Mouse (Mus musculus) kidney, embryonic 16.5 days (tissue): ENCODE results near the gene Epas1. TPM values are rescaled to one million over a fixed set of nuclear protein-coding genes. Genes with fewer than 3 reads are reported as not detected.

Experiments
- ATAC-seq: fragments of 200-750 bp; cut with Nextera tagmentation; 2 replicates; pipeline ENCODE4 v1.8.0; 2017; ENCODE audit warnings: moderate TSS enrichment; ENCODE audit not compliant: low FRiP score, low TSS enrichment
- H3K27ac ChIP-seq: fragments of 300-500 bp; sonication (generic); 2 replicates; pipeline ENCODE4 v1.5.1; 2014; ENCODE audit warnings: low read length
- H3K27me3 ChIP-seq: fragments of 300-500 bp; sonication (generic); 2 replicates; pipeline ENCODE4 v1.6.1; 2014; ENCODE audit warnings: low read length, control low read depth, mixed read lengths; ENCODE audit not compliant: insufficient read depth
- H3K36me3 ChIP-seq: fragments of 300-500 bp; sonication (generic); 2 replicates; pipeline ENCODE4 v1.6.1; 2014; ENCODE audit warnings: low read length, control low read depth, mixed read lengths; ENCODE audit not compliant: insufficient read depth
- H3K4me1 ChIP-seq: fragments of 300-500 bp; sonication (generic); 2 replicates; pipeline ENCODE4 v1.6.1; 2014; ENCODE audit warnings: low read length, control low read depth, mixed read lengths; ENCODE audit not compliant: insufficient read depth
- H3K4me2 ChIP-seq: fragments of 300-500 bp; sonication (generic); replicated peaks from 2 replicates; pipeline ENCODE4 v1.6.1; 2014; ENCODE audit warnings: low read depth, low read length
- H3K4me3 ChIP-seq: fragments of 300-500 bp; sonication (generic); 2 replicates; pipeline ENCODE4 v1.5.1; 2014; ENCODE audit warnings: mild to moderate bottlenecking, low read length
- H3K9ac ChIP-seq: fragments of 300-500 bp; sonication (generic); replicated peaks from 2 replicates; pipeline ENCODE4 v1.6.1; 2014; ENCODE audit warnings: low read length
- H3K9me3 ChIP-seq: fragments of 300-500 bp; sonication (generic); 2 replicates; pipeline ENCODE4 v1.6.1; 2016; ENCODE audit warnings: low read length, control low read depth
- WGBS: fragments of 180-500 bp; shearing (Covaris S2); extraction: QIAGEN DNeasy Blood & Tissue Kit; methylation state at CpG from one replicate; pipeline ENCODE4 v1.1.7; 2014; 5-methylcytosine and 5-hydroxymethylcytosine counted together
- polyA plus RNA-seq: library from polyadenylated mRNA; unstranded; fragments of >200 nt; fragmentation: Nextera tagmentation; extraction: Ambion mirVana; gene quantifications from 2 replicates; pipeline ENCODE4 v1.2.1, GENCODE M21; 2015

Epas1 gene
- polyA plus RNA-seq, 1 experiment from 2014 or later, result 10.0 TPM

DNA sequence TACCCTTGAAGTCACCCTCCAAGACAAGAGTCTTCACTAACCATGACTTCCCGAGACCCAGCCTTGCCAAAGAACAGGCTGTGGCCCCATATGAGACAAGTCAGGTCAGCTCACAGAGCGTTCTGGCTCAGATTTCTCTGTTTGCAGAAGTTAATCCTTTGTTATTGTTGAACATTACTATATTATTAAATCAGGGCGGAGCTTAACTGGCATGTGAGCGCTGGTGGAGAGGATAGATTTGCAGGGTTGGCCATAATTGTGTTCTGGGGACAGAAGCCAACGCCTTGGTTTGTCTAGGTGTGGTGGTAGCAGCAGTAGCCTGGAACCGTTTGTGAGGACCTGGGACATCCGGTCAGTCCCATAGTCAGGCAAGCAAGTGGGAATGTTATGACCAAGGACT lies 26.5 kb upstream of the Epas1 start:
- Histone ChIP-seq H3K9ac (no peak overlapping the region), H3K4me1 (peaks cover 3% of the 10 kb centered on the region; the same call in 1 of the 2 replicates), H3K36me3 (no peaks in the 10 kb centered on the region), H3K4me3 (no peak overlapping the region), H3K4me2 (no peak overlapping the region), H3K27me3 (no peaks in the 10 kb centered on the region), H3K27ac (no peak overlapping the region), H3K9me3 (no peaks in the 10 kb centered on the region)
- WGBS, result 87% methylated on average over 7 of the region's 7 CpGs
- no peak for ATAC-seq

DNA sequence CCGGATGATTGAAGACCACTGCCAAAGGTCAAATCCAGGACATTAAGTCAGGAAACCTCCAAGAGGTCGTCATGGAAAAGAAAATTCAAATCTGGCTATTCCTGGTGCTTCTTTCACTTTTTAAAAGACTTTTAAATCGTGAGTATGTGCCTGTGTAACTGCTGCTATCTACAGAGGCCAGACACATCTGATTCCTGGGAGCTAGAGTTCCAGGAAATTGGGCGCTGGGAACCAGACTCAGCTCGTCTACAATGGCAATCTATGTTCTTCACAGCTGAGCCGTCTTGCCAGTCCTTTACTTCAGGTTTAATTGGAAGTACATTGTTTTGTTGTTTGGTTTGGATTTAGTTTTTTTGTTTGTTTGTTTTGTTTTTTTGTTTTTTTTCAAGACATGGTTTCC lies 22.2 kb upstream of the Epas1 start:
- no peak overlapping the region for H3K4me3 ChIP-seq
- no peaks in the 10 kb centered on the region for H3K9me3 ChIP-seq
- no peak overlapping the region for H3K4me2 ChIP-seq
- peaks cover 9% of the 10 kb centered on the region for H3K4me1 ChIP-seq
- H3K27me3 ChIP-seq, result no peaks in the 10 kb centered on the region
- H3K36me3 ChIP-seq, result no peaks in the 10 kb centered on the region
- H3K9ac ChIP-seq, result no peak overlapping the region
- no peak for ATAC-seq
- H3K27ac ChIP-seq, result no peak overlapping the region
- WGBS, result 72% methylated on average over 6 of the region's 6 CpGs

DNA sequence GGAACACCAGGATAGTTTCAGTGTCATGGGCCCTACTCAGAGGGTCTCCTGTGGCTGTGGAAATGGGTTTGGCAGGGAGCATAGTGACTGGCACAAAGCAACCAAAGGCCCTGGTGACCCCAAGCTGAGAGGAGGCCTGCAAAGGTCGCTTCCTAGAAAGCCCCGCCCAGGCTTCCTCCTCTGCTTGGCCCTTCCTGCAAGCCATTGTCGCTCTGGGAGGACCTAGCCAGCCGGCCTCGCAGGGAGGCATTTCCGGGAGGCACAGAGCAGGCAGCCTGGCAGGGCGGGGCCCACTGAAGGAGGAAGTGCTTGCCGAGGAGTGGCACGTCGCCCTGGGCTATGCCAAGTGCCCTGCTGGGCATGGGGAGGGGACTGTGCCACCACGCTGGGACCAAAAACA lies 21.5 kb upstream of the Epas1 start:
- Histone ChIP-seq H3K9me3 (no peaks in the 10 kb centered on the region), H3K36me3 (no peaks in the 10 kb centered on the region), H3K9ac (peak overlapping the region; percentile 53), H3K4me3 (no peak overlapping the region), H3K27ac (peak overlapping the region; percentile 49; the same call in 1 of the 2 replicates), H3K27me3 (no peaks in the 10 kb centered on the region), H3K4me1 (peaks cover 9% of the 10 kb centered on the region), H3K4me2 (peak overlapping the region; percentile 36; the same call in 1 of the 2 replicates)
- ATAC-seq, result peak; percentile 91
- WGBS, result 13% methylated on average over 11 of the region's 11 CpGs

DNA sequence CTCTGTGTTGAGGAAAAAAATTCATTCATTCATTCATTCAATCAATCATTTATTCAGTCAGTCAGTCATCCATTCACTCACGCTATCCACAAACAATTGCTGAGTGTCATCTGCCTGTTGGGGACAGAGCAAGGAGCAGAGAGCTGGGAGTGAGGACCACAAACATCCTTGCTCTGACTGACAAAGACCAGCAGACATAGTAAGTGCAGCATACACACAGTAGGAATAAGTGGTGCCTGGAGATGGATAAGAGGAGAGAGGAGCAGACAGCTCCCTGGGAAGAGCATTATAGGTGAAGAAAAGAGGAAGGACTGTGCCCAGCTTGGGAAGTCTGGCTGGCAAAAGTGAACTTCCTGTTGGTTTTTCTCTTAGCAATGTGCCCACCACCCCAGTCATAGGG lies 21.0 kb upstream of the Epas1 start:
- H3K4me3 ChIP-seq, result no peak overlapping the region
- peak overlapping the region; percentile 36; the same call in 1 of the 2 replicates for H3K4me2 ChIP-seq
- H3K9ac ChIP-seq, result peak overlapping the region; percentile 53; the same call in 1 of the 2 replicates
- no peaks in the 10 kb centered on the region for H3K27me3 ChIP-seq
- 92% methylated on average over 1 of the region's 1 CpGs for WGBS
- no peaks in the 10 kb centered on the region for H3K36me3 ChIP-seq
- H3K9me3 ChIP-seq, result no peaks in the 10 kb centered on the region
- no peak for ATAC-seq
- peak overlapping the region; percentile 49; the same call in 1 of the 2 replicates for H3K27ac ChIP-seq
- H3K4me1 ChIP-seq, result peaks cover 9% of the 10 kb centered on the region

DNA sequence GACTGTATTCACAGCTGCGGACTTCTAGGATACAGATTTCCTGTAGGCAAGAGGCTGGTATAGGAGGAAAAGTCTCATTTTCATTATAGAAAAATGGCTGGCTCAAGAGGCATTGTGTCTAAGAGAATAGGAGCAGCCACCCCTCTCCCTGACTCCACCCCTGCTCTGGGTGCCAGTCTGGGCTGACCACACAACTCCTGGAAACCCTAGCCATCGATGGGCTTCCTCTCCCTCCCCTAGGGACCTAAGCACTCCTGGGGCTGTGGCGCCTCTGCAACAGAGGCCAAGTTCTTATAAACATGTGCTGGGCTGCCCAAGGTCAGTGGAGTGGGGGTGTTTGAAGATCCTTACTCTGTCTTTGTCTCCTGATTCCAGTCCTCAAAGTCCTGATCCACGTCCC lies 19.9 kb upstream of the Epas1 start:
- 72% methylated on average over 4 of the region's 4 CpGs for WGBS
- no peak for ATAC-seq

DNA sequence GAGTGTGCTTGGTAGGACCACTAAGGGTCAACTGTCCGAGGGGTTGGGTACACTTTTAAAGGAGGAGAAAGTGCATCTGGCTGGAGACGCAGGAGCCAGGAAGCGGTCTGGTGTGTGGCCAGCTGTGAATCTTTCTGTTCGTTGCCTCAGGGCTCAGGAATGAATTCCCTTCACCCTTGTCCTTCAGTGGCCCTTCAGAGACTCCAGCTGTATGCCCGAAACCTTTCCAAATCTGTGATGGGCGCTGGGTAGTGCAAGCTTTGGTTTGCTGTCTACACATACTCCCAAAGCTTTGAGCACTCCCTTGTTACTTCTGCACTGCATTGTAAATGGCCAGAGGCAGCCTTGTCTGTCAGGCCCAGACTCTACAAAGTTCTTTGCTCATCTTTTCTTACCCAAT lies 15.0 kb upstream of the Epas1 start:
- no peak for ATAC-seq
- Histone ChIP-seq H3K36me3 (no peaks in the 10 kb centered on the region), H3K9ac (no peak overlapping the region), H3K27ac (no peak overlapping the region), H3K27me3 (no peaks in the 10 kb centered on the region), H3K4me3 (no peak overlapping the region), H3K9me3 (no peaks in the 10 kb centered on the region), H3K4me2 (no peak overlapping the region), H3K4me1 (no peaks in the 10 kb centered on the region)
- WGBS, result 77% methylated on average over 6 of the region's 6 CpGs

More for the DNA sequence above, 19.9 kb upstream of the Epas1 start:
- no peaks in the 10 kb centered on the region for H3K27me3 ChIP-seq
- no peak overlapping the region for H3K4me2 ChIP-seq
- no peak overlapping the region for H3K9ac ChIP-seq
- H3K9me3 ChIP-seq, result no peaks in the 10 kb centered on the region
- H3K4me1 ChIP-seq, result peaks cover 9% of the 10 kb centered on the region
- H3K36me3 ChIP-seq, result no peaks in the 10 kb centered on the region
- no peak overlapping the region for H3K4me3 ChIP-seq
- no peak overlapping the region for H3K27ac ChIP-seq

DNA sequence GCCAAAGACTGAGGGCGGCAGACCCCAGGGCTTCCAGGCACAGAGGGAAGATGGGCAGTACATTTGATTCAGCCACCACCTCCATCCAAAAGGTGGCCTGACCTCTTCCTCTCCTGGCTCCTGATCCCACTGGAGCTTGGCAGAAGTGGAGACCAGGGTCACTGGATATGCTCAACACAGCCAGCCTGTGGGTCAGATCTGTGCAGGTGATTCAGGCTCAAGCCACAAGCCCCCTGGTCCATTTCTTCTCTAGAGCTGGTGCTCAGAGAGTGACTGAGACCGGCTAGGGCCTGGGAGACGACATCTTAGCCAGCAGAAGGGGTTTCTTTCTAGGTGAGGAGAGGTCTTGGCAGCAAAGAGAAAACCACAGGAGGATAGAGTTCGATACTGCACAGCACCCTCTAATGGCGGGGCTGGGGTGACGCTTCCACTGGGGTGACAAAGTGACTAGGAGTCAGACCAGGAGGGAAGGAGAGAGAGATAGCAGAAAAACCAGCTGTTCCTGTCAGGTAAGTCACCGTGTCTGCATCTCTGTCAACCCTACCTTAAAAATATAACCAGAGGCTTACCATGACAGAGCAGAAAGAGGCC lies 10.1 kb upstream of the Epas1 start:
- ATAC-seq, result no peak

DNA sequence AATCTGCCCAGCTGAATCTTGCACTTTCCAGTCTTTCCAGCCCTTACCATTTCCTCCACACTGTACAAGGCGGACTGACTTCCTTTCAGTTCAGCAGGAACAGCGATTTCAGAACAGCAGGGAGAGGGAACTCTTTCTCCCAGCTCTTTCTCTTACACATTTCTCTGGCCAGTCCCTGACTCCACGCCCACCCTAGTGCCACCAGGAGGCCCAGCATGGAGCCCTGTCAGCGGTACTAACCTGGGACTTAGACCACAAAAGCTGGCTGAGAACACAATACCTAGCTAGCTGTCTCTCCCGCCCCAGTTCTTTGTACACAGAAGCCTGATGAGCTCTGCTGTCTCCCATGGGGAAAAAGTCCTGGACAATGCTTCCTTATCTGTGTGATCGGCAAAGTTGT lies 8.6 kb upstream of the Epas1 start:
- WGBS, result 51% methylated on average over 6 of the region's 6 CpGs
- no peaks in the 10 kb centered on the region for H3K4me1 ChIP-seq
- H3K27me3 ChIP-seq, result no peaks in the 10 kb centered on the region
- ATAC-seq, result no peak
- H3K9me3 ChIP-seq, result no peaks in the 10 kb centered on the region
- H3K4me3 ChIP-seq, result no peak overlapping the region
- no peaks in the 10 kb centered on the region for H3K36me3 ChIP-seq
- H3K9ac ChIP-seq, result no peak overlapping the region
- no peak overlapping the region for H3K27ac ChIP-seq
- H3K4me2 ChIP-seq, result no peak overlapping the region

More for the DNA sequence above, 10.1 kb upstream of the Epas1 start:
- no peaks in the 10 kb centered on the region for H3K4me1 ChIP-seq
- no peak overlapping the region for H3K27ac ChIP-seq
- no peak overlapping the region for H3K4me2 ChIP-seq
- H3K9me3 ChIP-seq, result no peaks in the 10 kb centered on the region
- no peak overlapping the region for H3K9ac ChIP-seq
- 87% methylated on average over 7 of the region's 7 CpGs for WGBS
- no peak overlapping the region for H3K4me3 ChIP-seq
- H3K36me3 ChIP-seq, result no peaks in the 10 kb centered on the region
- no peaks in the 10 kb centered on the region for H3K27me3 ChIP-seq

DNA sequence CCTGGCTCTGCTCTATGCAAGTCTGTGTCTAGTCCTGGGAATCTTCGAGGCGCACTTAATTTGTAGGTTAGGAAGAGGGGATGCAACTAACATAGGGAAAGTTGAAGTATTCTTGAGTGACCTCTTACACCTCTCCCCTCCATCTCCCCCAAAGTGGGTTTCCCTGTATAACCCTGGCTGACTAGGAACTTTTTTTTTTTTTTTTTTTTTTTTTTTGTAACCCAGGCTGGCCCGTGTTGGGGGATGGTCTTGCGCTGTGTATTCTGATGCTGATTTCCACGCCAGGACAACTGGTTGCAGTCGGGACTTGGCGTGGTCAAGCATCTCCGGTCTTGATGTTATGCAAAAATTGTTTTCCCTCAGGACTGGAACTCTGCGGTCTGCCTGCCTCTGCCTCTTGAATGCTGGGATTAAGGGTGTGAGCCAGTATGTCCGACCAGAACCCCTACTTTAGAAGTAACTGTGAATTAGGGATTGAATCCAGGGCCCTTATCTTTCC lies 2.1 kb upstream of the Epas1 start:
- Histone ChIP-seq H3K36me3 (no peaks in the 10 kb centered on the region), H3K4me2 (no peak overlapping the region), H3K4me1 (peaks cover 14% of the 10 kb centered on the region), H3K4me3 (no peak overlapping the region), H3K27me3 (peaks cover 29% of the 10 kb centered on the region), H3K9me3 (no peaks in the 10 kb centered on the region), H3K27ac (no peak overlapping the region), H3K9ac (no peak overlapping the region)
- ATAC-seq, result no peak
- WGBS, result 83% methylated on average over 10 of the region's 10 CpGs

DNA sequence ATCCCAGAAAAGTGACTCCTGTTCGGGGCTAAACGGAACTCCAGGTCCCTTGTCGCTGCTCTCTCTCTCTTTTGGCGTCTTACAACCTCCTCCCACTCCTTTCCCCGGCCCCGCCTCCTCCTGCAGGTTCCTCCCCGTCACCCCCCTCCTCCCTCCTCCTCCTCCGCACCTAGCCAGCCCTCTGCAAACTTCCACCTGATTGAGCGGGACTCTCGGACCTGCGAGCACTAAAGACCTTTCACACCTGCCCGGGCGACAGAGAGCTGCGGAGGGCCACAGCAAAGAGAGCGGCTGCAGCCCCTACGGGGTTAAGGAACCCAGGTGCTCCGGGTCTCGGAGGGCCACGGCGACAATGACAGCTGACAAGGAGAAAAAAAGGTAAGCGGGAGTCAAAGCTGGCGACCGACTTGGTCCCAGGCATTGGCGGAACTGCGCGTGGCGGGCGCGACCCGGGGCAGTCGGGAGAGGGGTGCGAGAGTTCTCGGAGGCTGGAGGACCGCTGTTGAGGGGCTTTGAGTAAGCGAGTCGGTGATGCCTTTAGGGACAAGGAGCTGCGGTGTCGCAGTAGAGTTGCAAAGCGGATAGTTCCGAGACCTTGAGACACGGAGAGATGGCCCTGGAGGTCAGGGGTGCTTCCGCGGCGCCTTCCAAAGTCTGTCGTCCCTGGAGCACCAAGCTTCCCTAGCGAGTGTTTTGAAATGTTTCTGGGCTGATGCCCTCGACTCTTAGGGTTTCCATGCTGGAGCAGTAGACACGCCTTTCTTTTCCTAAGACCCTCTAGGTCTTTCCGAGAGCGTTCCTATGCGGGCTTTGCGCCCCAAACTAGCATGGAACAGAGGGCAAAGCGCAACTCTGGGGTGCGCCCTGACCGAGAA lies 668 bp downstream of the Epas1 start:
- peaks cover 33% of the 10 kb centered on the region for H3K27me3 ChIP-seq
- no peaks in the 10 kb centered on the region for H3K36me3 ChIP-seq
- peak overlapping the region; percentile 75 for H3K4me3 ChIP-seq
- under 1% methylated on average over 55 of the region's 55 CpGs for WGBS
- no peaks in the 10 kb centered on the region for H3K9me3 ChIP-seq
- H3K27ac ChIP-seq, result no peak overlapping the region
- peak overlapping the region; percentile 68 for H3K9ac ChIP-seq
- ATAC-seq, result peak; percentile 71
- H3K4me2 ChIP-seq, result peak overlapping the region; percentile 98
- peaks cover 14% of the 10 kb centered on the region for H3K4me1 ChIP-seq
